Mouse (Mus musculus) adrenal gland, postnatal 4 days (tissue): ENCODE data around the gene Tomm40l. TPM values are rescaled to one million over a fixed set of nuclear protein-coding genes. Genes with fewer than 3 reads are reported as not detected.

Experiments used
- total RNA-seq, 2 experiments: library from RNA; stranded (reverse); gene quantifications; 2 replicates each; pipeline ENCODE4 v1.2.3; 2021

The Tomm40l gene
- total RNA-seq, 2 experiments from 2014 or later: 41.6 to 43.5 TPM

Other genes with a start within 250 kb of the Tomm40l start
- gene Fcgr2b, start 246.0 kb downstream of the Tomm40l start, total RNA-seq: 10 to 100 TPM in 1 of 2 experiments, 1 to 10 TPM in 1; 7.0 to 11.3 TPM
- 1 to 10 TPM; 1.8 to 2.1 TPM for gene Fcgr4, start 203.6 kb downstream of the Tomm40l start, total RNA-seq
- gene Fcgr3, start 157.6 kb downstream of the Tomm40l start, total RNA-seq: 10 to 100 TPM; 13.8 to 15.7 TPM
- 1 to 10 TPM; 2.1 to 2.7 TPM for gene Cfap126, start 108.6 kb downstream of the Tomm40l start, total RNA-seq
- 100 to 1,000 TPM; 359 to 386 TPM for gene Sdhc, start 71.9 kb downstream of the Tomm40l start, total RNA-seq
- gene Mpz, start 71.8 kb downstream of the Tomm40l start, total RNA-seq: 10 to 100 TPM; 23.9 to 53.3 TPM
- gene Pcp4l1, start 26.2 kb downstream of the Tomm40l start, total RNA-seq: 10 to 100 TPM; 29.5 to 32.0 TPM
- 10 to 100 TPM in 1 of 2 experiments, under 1 TPM in 1; 0.92 to 10.3 TPM for gene Nr1i3, start 8.5 kb downstream of the Tomm40l start, total RNA-seq
- 100 to 1,000 TPM in 1 of 2 experiments, 10 to 100 TPM in 1; 18.3 to 847 TPM for gene Apoa2, start 2.5 kb upstream of the Tomm40l start, total RNA-seq
- 10 to 100 TPM; 22.4 to 23.2 TPM for gene Fcer1g, start 11.9 kb upstream of the Tomm40l start, total RNA-seq
- 1 to 10 TPM; 4.3 to 4.5 TPM for gene Adamts4, start 27.9 kb upstream of the Tomm40l start, total RNA-seq
- 100 to 1,000 TPM; 446 to 477 TPM for gene Ndufs2, start 28.9 kb upstream of the Tomm40l start, total RNA-seq
- 10 to 100 TPM; 48.4 to 56.3 TPM for gene B4galt3, start 47.8 kb upstream of the Tomm40l start, total RNA-seq
- 10 to 100 TPM; 55.8 to 57.1 TPM for gene Ppox, start 58.7 kb upstream of the Tomm40l start, total RNA-seq
- 10 to 100 TPM; 51.4 to 56.0 TPM for gene Usp21, start 65.5 kb upstream of the Tomm40l start, total RNA-seq
- gene Ufc1, start 72.5 kb upstream of the Tomm40l start, total RNA-seq: 100 to 1,000 TPM; 138 to 155 TPM
- 10 to 100 TPM; 41.2 to 43.1 TPM for gene Dedd, start 106.6 kb upstream of the Tomm40l start, total RNA-seq
- gene Nit1, start 123.1 kb upstream of the Tomm40l start, total RNA-seq: 10 to 100 TPM; 62.0 to 68.3 TPM
- 100 to 1,000 TPM; 120 to 125 TPM for gene Pfdn2, start 123.2 kb upstream of the Tomm40l start, total RNA-seq
- 1 to 10 TPM; 6.2 to 6.8 TPM for gene Klhdc9, start 138.3 kb upstream of the Tomm40l start, total RNA-seq
- gene Nectin4, start 147.6 kb upstream of the Tomm40l start, total RNA-seq: under 1 TPM; 0.34 to 0.59 TPM
- gene Arhgap30, start 166.4 kb upstream of the Tomm40l start, total RNA-seq: 1 to 10 TPM; 3.2 to 4.7 TPM
- 10 to 100 TPM; 81.4 to 84.8 TPM for gene Usf1, start 188.8 kb upstream of the Tomm40l start, total RNA-seq
- 10 to 100 TPM in 1 of 2 experiments, 1 to 10 TPM in 1; 6.3 to 15.1 TPM for gene Tstd1, start 196.4 kb upstream of the Tomm40l start, total RNA-seq
- 10 to 100 TPM; 43.0 to 47.0 TPM for gene F11r, start 215.0 kb upstream of the Tomm40l start, total RNA-seq